Mouse (Mus musculus): Measurements from ENCODE around the gene Park7. TPM values are rescaled to one million over a fixed set of nuclear protein-coding genes. Genes with fewer than 3 reads are reported as not detected.

Gene Park7
- total and polyA plus RNA-seq, 3 experiments: 337 to 555 (median 495) TPM

DNA sequence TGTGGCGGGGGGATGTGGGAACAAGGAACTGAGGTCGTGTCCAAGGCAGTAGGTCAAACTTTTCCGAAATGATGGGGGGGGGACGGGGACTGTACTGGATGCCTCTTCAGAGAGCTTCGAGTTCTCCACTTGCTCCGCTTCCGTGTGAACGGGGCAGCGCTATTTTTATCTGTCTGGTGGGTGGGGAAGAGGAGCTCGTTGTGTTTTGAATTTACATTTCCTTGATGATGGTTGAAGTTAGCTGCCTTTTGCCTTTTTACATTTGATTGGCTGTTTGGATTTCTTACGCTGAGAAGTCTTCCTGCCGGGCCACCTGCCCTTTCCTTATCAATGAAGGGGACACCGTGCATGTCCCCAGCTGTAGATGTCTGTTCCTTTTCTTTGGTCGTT, 23.8 kb upstream of the Park7 start:
- H3K4me1 ChIP-seq (ENCODE audit: control insufficient read depth in 1 of 2, insufficient read depth in 2 of 2): 0 out of 4 replicates have a peak, but pooled peaks cover 0 to 2% of the 10 kb centered on the region in 2 experiments
- no peak overlapping the region for H3K27ac ChIP-seq (ENCODE audit: insufficient read depth, low read depth)
- H3K27me3 ChIP-seq (replicated peaks): no peaks in the 10 kb centered on the region
- TF ChIP-seq PAX5 (IDR thresholded peaks at IDR 0.05; ENCODE audit: low read length) (no peak), UBTF (IDR thresholded peaks at IDR 0.05; ENCODE audit: low read depth, low read length) (no peak), RAD21 (IDR thresholded peaks at IDR 0.05; ENCODE audit: low read depth, low read length) (no peak), TCF12 (IDR thresholded peaks at IDR 0.05; ENCODE audit: low read depth, low read length) (no peak), ZNF384 (IDR thresholded peaks at IDR 0.05; ENCODE audit: low read depth, low read length) (no peak), KAT2A (IDR thresholded peaks at IDR 0.05; ENCODE audit: insufficient replicate concordance, low read length) (no peak), MAX (IDR thresholded peaks at IDR 0.05; ENCODE audit: low read length) (no peak), MXI1 (IDR thresholded peaks at IDR 0.05; ENCODE audit: low read depth, low read length) (no peak)
- in situ Hi-C loops (cut with MboI; ENCODE audit: low pct_ligation_motif_present, low pct_unique_long_range_greater_than_20kb, low sequenced_read_pairs) (no loop called here), dilution Hi-C loops (cut with MboI; ENCODE audit: extremely low pct_ligation_motif_present, extremely low pct_unique_long_range_greater_than_20kb, low sequenced_read_pairs) (no loop called here)
- H3K9ac ChIP-seq (ENCODE audit: insufficient read depth, low read depth): no peak overlapping the region
- H3K4me3 ChIP-seq (replicated peaks in 1 of 3; ENCODE audit: low read depth in 2 of 3, low read length in 2 of 3, poor library complexity in 1 of 3): no peak overlapping the region
- no peaks in the 10 kb centered on the region for H3K79me2 ChIP-seq (replicated peaks; ENCODE audit: control insufficient read depth, extremely low read depth, insufficient read depth, poor library complexity, severe bottlenecking)
- H3K4me2 ChIP-seq (ENCODE audit: insufficient read depth, low read depth, poor library complexity, severe bottlenecking): no peak overlapping the region
- H3K36me3 ChIP-seq (replicated peaks in 1 of 2; ENCODE audit: control insufficient read depth in 1 of 2, insufficient read depth in 1 of 2, low read length in 1 of 2): peaks cover 0 to 5% of the 10 kb centered on the region in 2 experiments
- no peaks in the 10 kb centered on the region for H3K9me3 ChIP-seq (replicated peaks; ENCODE audit: low read length)
- no peak for DNase-seq (ENCODE audit: extremely low read depth)

GRCm38 (mm10) chr4:150937293-150938062, 23.2 kb upstream of the Park7 start:
- no peak for DNase-seq (ENCODE audit: extremely low read depth)
- Histone ChIP-seq H3K36me3 (replicated peaks in 1 of 2; ENCODE audit: control insufficient read depth in 1 of 2, insufficient read depth in 1 of 2, low read length in 1 of 2) (peaks cover 0 to 6% of the 10 kb centered on the region in 2 experiments), H3K4me2 (ENCODE audit: insufficient read depth, low read depth, poor library complexity, severe bottlenecking) (no peak overlapping the region), H3K79me2 (replicated peaks; ENCODE audit: control insufficient read depth, extremely low read depth, insufficient read depth, poor library complexity, severe bottlenecking) (no peaks in the 10 kb centered on the region), H3K9ac (ENCODE audit: insufficient read depth, low read depth) (no peak overlapping the region), H3K9me3 (replicated peaks; ENCODE audit: low read length) (no peaks in the 10 kb centered on the region), H3K4me3 (replicated peaks in 1 of 3; ENCODE audit: low read depth in 2 of 3, low read length in 2 of 3, poor library complexity in 1 of 3) (no peak overlapping the region), H3K27ac (ENCODE audit: insufficient read depth, low read depth) (no peak overlapping the region), H3K27me3 (replicated peaks) (no peaks in the 10 kb centered on the region), H3K4me1 (ENCODE audit: control insufficient read depth in 1 of 2, insufficient read depth in 2 of 2) (0 out of 4 replicates have a peak, but pooled peaks cover 0 to 2% of the 10 kb centered on the region in 2 experiments)
- in situ Hi-C loops (cut with MboI; ENCODE audit: low pct_ligation_motif_present, low pct_unique_long_range_greater_than_20kb, low sequenced_read_pairs) (no loop called here), dilution Hi-C loops (cut with MboI; ENCODE audit: extremely low pct_ligation_motif_present, extremely low pct_unique_long_range_greater_than_20kb, low sequenced_read_pairs) (no loop called here)
- TF ChIP-seq POLR2AphosphoS2 (IDR thresholded peaks at IDR 0.05; ENCODE audit: low read depth, low read length): no peak
- TF ChIP-seq GABPA (IDR thresholded peaks at IDR 0.05; ENCODE audit: insufficient replicate concordance, low read depth, low read length): no peak
- TF ChIP-seq HCFC1 (IDR thresholded peaks at IDR 0.05; ENCODE audit: low read depth, low read length): no peak
- TF ChIP-seq TBP (conservative IDR thresholded peaks at IDR 0.05; ENCODE audit: low read depth, low read length): no peak
- TF ChIP-seq MXI1 (IDR thresholded peaks at IDR 0.05; ENCODE audit: low read depth, low read length): no peak
- no peak for TF ChIP-seq TCF12 (IDR thresholded peaks at IDR 0.05; ENCODE audit: low read depth, low read length)
- no peak for TF ChIP-seq UBTF (IDR thresholded peaks at IDR 0.05; ENCODE audit: low read depth, low read length)

Measured in CH12.LX (cell line).